Mouse (Mus musculus): ENCODE data around the gene Zfp385c. TPM values are rescaled to one million over a fixed set of nuclear protein-coding genes. Genes with fewer than 3 reads are reported as not detected.
"Not testable (repeated sequence)": the region's sequence is repeated elsewhere in the genome, so short reads cannot be mapped to it uniquely, and the experiment has no call there.

Gene Zfp385c
- total RNA-seq, 2 experiments from 2014 or later: 0.12 to 0.44 TPM

GRCm38 (mm10) chr11:100598074-100598473, 94.2 kb downstream of the Zfp385c start:
- no peak for DNase-seq

GRCm38 (mm10) chr11:100595533-100595932, 96.7 kb downstream of the Zfp385c start:
- no peak for DNase-seq

- DNase-seq: no peak
These were observed 97.6 kb downstream of the Zfp385c start for GRCm38 (mm10) chr11:100594608-100595007.

DNA sequence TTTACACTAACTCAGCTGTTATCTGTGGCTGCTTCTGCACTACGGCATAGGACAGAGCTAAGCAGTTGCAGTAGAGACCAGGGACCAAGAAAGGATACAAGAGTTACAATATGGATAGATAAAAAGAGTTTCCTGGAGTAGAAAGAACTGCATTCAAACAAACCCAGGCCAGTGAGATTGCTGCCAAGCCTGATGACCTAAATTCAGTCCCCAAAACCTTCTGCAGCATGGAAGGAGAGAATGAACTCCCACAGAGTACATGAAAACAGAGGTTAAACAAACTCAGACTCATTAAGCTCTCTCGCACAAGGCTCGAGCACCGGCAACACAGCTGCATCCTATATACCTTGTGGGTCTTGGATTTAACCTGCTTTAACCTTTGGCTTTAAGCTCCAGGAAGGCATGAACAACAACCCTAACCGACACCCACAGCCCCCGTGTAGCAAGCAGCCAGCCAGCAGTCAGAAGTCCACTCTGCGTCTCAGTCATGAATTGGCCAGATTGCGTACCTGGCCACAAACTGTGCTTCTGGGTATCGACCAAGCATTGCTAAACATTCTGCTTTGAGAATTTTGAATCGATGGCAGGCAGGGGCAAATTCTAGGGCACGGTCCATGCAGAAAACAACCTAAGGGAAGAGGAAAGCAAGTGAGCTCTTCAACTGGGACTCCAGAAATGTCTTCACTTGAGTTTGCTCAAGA, 99.8 kb downstream of the Zfp385c start:
- DNase-seq: no peak

GRCm38 (mm10) chr11:100588462-100588861, 103.8 kb downstream of the Zfp385c start:
- DNase-seq: no peak

DNA sequence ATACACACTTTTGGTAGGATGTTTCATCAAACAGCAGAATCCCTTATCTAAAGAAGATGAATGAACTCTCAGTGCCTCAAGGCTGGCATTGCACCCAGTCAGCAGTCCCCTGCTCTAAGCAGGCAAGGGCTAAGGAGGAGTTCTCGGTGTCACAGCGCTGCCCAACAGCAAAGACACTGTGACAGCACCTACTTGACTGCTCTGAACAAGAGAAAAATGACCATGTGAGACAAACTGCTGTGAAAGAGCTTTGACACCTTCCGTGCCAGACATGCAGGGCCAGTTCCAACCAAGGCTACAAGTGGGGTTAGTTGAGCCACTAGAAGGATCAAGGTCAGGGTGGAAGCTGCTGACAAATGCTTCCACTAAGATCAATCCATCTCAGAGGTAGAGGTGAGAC, 107.1 kb downstream of the Zfp385c start:
- DNase-seq: no peak

DNA sequence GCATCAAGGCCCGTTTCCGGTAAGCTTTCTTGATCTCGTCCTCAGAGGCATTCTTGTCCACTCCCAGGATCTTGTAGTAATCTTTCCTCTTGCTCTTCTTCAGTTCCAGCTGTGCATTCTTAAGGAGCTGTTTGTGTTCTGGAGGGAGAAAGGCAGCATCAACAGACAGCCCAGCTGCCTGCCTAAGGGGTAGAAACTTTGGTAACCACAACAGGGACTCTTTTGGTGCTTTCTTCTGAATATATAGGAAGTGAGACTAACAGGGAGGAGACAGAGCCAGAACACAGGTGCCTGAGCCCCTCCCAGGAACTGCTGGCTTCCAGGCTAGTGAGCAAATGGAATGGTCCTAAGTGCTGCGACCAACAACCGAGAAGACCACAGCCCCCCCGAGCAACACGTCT, 107.7 kb downstream of the Zfp385c start:
- no peak for DNase-seq

DNA sequence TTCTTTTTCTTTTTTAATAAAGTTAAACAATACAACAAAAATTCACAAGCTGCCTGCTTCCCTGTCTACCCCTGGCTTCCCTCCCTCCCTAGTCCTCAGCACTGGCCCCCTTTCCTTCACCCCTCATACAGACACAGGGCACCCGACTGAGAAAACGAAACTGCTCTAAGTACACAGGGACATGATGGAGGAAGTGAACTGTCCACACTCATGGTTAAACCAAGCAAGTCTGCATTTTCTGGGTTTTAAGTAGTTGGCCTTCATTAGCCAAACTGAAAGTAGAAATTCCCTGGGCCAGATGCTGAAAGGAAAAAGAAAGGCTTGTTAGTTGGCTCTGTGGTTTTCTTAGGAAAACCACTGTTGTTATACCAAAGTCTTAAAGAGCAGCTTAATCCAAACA, 109.4 kb downstream of the Zfp385c start:
- DNase-seq: no peak

DNA sequence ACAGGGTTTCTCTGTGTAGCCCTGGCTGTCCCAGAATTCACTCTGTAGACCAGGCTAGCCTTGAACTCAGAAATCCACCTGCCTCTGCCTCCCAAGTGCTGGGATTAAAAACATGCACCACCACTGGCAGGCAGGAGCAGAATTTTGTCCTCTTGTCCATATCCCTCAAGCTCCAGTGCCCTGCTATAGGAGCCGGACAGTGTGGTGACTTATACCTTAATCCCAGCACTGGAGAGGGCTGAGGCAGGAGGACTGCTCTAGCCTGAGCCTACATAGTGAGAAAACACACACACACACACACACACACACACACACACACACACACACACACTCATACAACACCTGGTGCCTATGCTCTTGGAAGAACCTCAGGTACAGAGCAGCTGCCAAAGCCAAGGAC, 109.8 kb downstream of the Zfp385c start:
- not testable (repeated sequence) for DNase-seq

DNA sequence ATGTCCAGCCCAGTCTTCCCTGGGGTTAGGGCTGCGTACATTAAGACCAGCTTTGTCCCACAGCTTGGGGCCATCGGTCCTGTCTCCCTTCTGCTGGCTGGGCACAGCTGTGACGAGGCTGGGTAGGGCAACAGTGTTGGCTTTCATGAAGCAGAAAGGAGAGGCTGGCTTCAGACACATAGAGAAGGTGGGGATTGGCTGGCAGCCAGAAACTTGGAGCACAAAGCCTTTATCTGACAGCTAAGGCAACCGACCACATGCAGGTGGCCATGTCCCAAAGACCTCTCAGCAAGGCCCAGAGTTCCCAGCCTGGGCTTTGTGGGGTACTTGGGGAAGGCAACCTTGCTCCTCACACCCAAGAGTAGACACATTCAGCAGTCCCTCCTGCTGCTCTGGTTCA, 110.5 kb downstream of the Zfp385c start:
- DNase-seq: peak; percentile 47 to 49

GRCm38 (mm10) chr11:100580275-100580674, 112.0 kb downstream of the Zfp385c start:
- no peak for DNase-seq

DNA sequence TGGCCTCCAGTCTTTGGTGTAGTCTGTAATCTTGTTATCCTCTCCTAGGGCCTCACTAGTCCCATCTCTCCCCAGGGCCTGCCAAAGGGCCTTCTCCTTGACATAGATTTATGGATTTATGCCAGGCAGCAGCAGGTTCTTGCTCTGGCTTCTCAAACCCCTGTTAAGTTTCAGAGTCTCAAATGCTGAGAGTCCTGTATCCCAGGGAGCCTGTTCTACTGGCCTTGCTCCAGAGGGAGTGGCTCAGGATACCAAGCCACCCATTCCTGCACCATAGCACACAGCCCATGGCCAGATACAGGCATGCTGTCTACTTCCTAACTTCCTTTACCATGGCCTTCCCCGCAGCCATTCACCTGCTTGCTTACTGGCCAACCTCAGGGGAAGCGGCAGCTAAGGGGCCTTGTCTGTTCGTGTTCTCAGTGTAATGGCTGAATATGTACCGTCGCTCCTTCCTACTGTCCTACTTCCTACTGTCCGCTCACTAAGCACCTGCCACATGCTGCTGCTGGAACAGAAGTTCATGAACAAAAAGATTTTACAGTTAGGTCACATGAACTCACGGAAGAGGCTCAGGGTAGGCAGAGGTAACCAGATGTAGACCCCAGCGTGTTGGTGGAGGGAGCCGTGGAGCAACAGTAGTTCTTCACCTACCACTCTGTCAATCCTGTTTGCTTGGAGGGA, 113.0 kb downstream of the Zfp385c start:
- no peak for DNase-seq

DNA sequence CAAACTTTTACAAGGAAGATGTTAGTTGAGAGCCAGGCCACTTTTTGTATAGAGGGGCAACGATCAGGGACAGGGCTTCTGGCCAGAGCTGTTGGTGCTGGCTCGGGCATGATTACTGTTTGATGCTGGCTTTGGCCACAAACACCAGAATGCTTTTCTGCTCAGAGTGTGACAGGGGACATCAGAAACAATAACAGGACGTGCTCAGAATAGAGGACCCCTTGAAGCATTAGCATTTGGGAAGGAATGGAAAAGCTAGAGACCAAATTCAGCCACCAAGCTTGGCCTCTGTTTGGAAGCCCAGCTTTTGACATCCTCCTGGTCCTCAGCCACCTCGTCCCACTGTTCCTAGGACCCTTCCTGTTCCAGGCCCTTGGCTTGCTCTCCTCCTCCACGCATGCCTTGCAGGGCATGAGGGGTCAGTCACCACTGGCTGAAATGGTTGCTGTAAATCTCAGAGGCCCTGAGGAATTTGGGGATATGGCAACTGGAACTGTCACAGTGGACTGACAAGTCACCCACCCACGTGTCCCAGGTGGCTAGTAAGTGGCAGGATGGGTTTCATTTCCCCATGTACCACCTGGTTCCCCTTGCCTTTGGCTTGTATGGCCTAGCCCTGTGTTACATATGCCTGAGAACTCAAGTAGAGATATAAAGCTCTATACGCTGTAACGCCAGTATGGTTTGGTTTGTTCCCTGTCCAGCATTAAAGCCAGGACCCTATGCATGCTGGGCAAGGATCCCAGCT, 114.2 kb downstream of the Zfp385c start:
- no peak for DNase-seq

Other genes with a start within 250 kb of the Zfp385c start
- gene Klhl11, start 219.7 kb downstream of the Zfp385c start, total RNA-seq (2021): 1 to 10 TPM; 7.2 to 7.7 TPM
- gene Acly, start 164.5 kb downstream of the Zfp385c start, total RNA-seq (2021): 10 to 100 TPM; 35.6 to 80.9 TPM
- gene Ttc25, start 146.8 kb downstream of the Zfp385c start, total RNA-seq (2021): under 1 TPM; 0.17 to 0.46 TPM
- gene Cnp, start 117.6 kb downstream of the Zfp385c start, total RNA-seq (2021): 1 to 10 TPM; 6.1 to 7.7 TPM
- 10 to 100 TPM; 48.6 to 50.6 TPM for gene Nkiras2, start 73.2 kb downstream of the Zfp385c start, total RNA-seq (2021)
- 100 to 1,000 TPM; 126 to 128 TPM for gene Dnajc7, start 72.3 kb downstream of the Zfp385c start, total RNA-seq (2021)
- 1 to 10 TPM in 1 of 2 experiments, under 1 TPM in 1; 0.60 to 1.0 TPM for gene Dhx58, start 11.8 kb upstream of the Zfp385c start, total RNA-seq (2021)
- gene Kat2a, start 20.0 kb upstream of the Zfp385c start, total RNA-seq (2021): 10 to 100 TPM; 12.2 to 14.7 TPM
- not detected for gene Hspb9, start 21.4 kb upstream of the Zfp385c start, total RNA-seq (2021)
- gene Rab5c, start 45.8 kb upstream of the Zfp385c start, total RNA-seq (2021): 10 to 100 TPM; 53.9 to 59.8 TPM
- not detected for gene Kcnh4, start 67.5 kb upstream of the Zfp385c start, total RNA-seq (2021)
- not detected for gene Hcrt, start 70.5 kb upstream of the Zfp385c start, total RNA-seq (2021)
- 10 to 100 TPM in 1 of 2 experiments, 1 to 10 TPM in 1; 9.8 to 13.4 TPM for gene Ghdc, start 78.5 kb upstream of the Zfp385c start, total RNA-seq (2021)
- gene Stat5b, start 158.3 kb upstream of the Zfp385c start, total RNA-seq (2021): 10 to 100 TPM; 55.0 to 60.1 TPM
- 10 to 100 TPM; 17.2 to 23.0 TPM for gene Stat5a, start 166.9 kb upstream of the Zfp385c start, total RNA-seq (2021)
- gene Stat3, start 247.1 kb upstream of the Zfp385c start, total RNA-seq (2021): 10 to 100 TPM; 71.8 to 83.2 TPM